Mouse (Mus musculus): ENCODE data around the gene Snorc. TPM values are rescaled to one million over a fixed set of nuclear protein-coding genes. Genes with fewer than 3 reads are reported as not detected.

Gene Snorc
- polyA plus RNA-seq, 1 experiment from 2014 or later = not detected

DNA sequence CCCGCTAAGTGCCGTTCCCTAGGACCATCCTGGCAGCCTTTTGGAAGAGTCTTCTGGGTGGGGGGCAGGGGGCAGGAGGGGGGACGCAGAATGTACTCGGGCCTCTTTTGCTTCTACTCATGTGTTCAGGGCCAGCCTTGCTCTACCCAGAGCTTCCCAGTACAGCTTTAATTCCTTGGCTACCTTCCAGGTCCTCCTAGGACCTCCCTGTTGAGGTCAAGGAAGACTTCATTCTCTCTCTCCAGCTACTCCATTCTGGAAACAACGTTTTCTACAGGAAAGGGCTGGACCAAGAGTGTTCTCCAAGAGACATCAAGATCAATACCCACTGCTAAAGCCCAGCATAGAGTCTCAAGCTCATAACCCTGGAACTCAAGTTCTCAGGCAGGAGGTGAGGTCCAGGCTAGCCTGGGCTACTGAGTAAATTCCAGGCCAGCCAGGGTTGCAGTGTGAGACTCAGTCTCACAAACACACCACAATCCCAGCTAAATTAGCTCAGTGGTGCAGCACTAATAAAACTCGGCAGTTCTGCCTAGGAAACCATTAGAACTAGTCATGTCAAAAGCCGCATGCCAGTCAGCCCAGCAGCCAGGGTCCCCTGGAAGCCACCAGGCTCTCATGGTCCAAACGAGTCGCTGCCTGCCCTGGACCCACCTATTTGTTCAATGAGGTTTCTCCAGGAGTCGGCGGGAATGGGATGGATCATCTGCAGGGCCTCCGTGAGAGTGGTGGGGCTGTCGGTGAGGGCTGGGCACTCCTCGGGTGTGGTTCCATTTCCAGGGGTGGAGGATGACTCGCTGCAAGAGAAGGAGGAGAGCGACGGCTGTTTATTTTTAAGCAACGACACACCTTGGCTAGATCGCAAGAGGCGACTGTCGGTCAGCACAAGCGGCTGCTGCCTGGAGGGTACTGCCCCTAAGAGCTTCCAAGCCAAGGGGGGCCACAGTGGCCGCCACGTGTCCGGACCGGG is 38.8 kb downstream of the Snorc start:
- H3K4me2 ChIP-seq (replicated peaks; ENCODE audit: low read depth, low read length) = peak overlapping the region; percentile 99
- peak; percentile 19 for ATAC-seq (ENCODE audit: low FRiP score, low TSS enrichment)
- H3K27me3 ChIP-seq (ENCODE audit: insufficient read depth, low read length) = peaks cover 47% of the 10 kb centered on the region
- 19% methylated on average over 26 of the region's 26 CpGs for WGBS
- H3K4me3 ChIP-seq (ENCODE audit: low read length) = peak overlapping the region; percentile 74
- no peaks in the 10 kb centered on the region for H3K9me3 ChIP-seq (ENCODE audit: low read length)
- H3K9ac ChIP-seq (replicated peaks; ENCODE audit: low read length) = 0 out of 2 replicates have a peak overlapping the region, but pooled peaks have one; percentile 68
- peaks cover 7% of the 10 kb centered on the region for H3K4me1 ChIP-seq (ENCODE audit: insufficient read depth, low read length)
- H3K27ac ChIP-seq (ENCODE audit: low read length) = no peak overlapping the region
- H3K36me3 ChIP-seq (ENCODE audit: insufficient read depth, low read length) = no peaks in the 10 kb centered on the region

DNA sequence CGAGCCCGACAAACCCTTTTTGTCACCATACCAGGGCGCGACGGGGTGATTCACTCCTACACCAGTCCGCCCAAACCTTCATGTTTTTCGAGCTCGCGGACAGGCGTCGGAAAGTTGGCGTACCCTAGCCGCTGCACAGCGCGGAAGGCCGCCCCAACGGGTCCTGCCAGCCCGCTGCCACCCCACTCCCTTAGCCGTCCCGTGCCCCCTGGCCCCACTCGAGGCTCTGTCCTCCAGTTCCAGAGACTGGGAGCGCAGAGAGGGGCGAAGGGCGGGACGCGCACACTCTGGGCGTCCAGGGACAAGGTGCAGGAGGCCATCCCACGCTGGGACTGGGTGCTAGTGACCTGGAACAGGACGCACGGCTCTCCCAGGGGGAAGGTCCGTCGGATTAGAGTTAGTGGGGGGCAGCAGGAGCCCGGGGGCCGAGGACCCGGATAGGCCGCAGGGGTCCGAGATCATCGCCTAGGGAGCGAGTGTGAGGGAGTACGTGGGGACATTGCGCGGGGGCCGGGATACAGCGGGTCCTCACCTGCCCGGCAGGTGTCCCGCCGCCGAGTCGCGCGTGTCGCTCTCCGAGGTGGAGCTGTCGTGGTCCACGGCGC is 39.6 kb downstream of the Snorc start, which contains the start of gene Neu2:
Gene Neu2 (plus strand): TSS at position 329 of the 605 bp plus-strand sequence.
- no peaks in the 10 kb centered on the region for H3K9me3 ChIP-seq (ENCODE audit: low read length)
- H3K27ac ChIP-seq (ENCODE audit: low read length) = no peak within 1 kb of the TSS
- peak within 1 kb of the TSS; percentile 68 for H3K9ac ChIP-seq (replicated peaks; ENCODE audit: low read length)
- H3K4me3 ChIP-seq (ENCODE audit: low read length) = peak within 1 kb of the TSS; percentile 74
- WGBS = under 1% methylated on average over 56 of the region's 56 CpGs
- no peaks in the 10 kb centered on the region for H3K36me3 ChIP-seq (ENCODE audit: insufficient read depth, low read length)
- peak within 1 kb of the TSS; percentile 99 for H3K4me2 ChIP-seq (replicated peaks; ENCODE audit: low read depth, low read length)
- ATAC-seq (ENCODE audit: low FRiP score, low TSS enrichment) = peak; percentile 66
- peaks cover 47% of the 10 kb centered on the region for H3K27me3 ChIP-seq (ENCODE audit: insufficient read depth, low read length)
- peaks cover 7% of the 10 kb centered on the region for H3K4me1 ChIP-seq (ENCODE audit: insufficient read depth, low read length)

DNA sequence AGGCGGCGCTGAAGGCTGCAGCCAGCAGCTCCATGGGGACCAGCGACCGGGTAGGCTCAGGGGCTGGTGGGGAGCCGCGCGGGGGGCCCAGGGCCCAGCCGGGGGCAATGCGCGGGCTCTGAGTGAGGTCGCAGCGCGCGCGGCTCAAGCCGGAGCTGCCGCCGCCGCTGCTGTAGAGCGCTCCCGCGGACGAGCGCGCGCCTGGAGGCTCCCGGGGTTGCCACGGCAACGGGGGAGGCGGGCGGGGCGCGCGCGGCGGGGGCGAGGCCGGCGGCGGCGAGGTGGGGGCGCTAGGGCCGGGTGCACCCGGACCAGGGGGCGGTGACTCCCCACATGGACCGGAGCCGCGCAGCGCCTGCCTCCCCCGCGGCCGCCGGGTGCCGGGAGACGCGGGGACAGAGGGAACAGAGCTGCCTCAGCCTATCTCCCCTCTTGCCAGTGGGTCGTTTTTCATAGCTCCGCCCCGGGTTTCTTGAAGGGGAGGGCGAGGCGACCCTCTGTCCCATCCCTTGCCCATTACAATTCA is 40.2 kb downstream of the Snorc start:
- Histone ChIP-seq H3K9me3 (ENCODE audit: low read length) (no peaks in the 10 kb centered on the region), H3K9ac (replicated peaks; ENCODE audit: low read length) (peak overlapping the region; percentile 68), H3K4me3 (ENCODE audit: low read length) (peak overlapping the region; percentile 74), H3K4me1 (ENCODE audit: insufficient read depth, low read length) (peaks cover 7% of the 10 kb centered on the region), H3K36me3 (ENCODE audit: insufficient read depth, low read length) (no peaks in the 10 kb centered on the region), H3K27ac (ENCODE audit: low read length) (no peak overlapping the region), H3K4me2 (replicated peaks; ENCODE audit: low read depth, low read length) (peak overlapping the region; percentile 99), H3K27me3 (ENCODE audit: insufficient read depth, low read length) (peaks cover 47% of the 10 kb centered on the region)
- ATAC-seq (ENCODE audit: low FRiP score, low TSS enrichment) = peak; percentile 84
- under 1% methylated on average over 28 of the region's 61 CpGs for WGBS

DNA sequence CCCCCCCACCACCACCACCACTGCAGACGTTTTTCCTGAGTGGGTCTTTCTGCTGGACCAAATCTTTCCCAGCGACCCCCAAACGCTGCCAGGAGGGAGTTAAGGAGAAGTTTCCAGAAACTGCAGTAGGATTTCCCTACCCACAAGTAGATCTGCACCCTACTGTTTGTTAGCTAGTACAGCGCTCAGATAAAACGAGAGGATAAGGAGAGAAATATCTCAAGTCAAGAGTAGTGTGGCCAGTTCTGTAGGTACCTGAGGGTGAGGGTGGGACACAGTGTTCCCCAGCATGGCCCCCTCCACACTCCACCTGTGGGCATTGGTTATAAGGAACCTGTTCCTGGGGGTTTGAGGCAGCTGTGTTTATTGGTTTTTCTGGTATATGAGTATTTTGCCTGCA is 40.8 kb downstream of the Snorc start:
- no peak for ATAC-seq (ENCODE audit: low FRiP score, low TSS enrichment)
- no peak overlapping the region for H3K4me3 ChIP-seq (ENCODE audit: low read length)
- H3K27ac ChIP-seq (ENCODE audit: low read length) = no peak overlapping the region
- H3K4me2 ChIP-seq (replicated peaks; ENCODE audit: low read depth, low read length) = peak overlapping the region; percentile 99; the same call in 1 of the 2 replicates
- no peaks in the 10 kb centered on the region for H3K36me3 ChIP-seq (ENCODE audit: insufficient read depth, low read length)
- no peak overlapping the region for H3K9ac ChIP-seq (replicated peaks; ENCODE audit: low read length)
- peaks cover 43% of the 10 kb centered on the region for H3K27me3 ChIP-seq (ENCODE audit: insufficient read depth, low read length)
- H3K4me1 ChIP-seq (ENCODE audit: insufficient read depth, low read length) = peaks cover 7% of the 10 kb centered on the region
- 16% methylated on average over 5 of the region's 5 CpGs for WGBS
- no peaks in the 10 kb centered on the region for H3K9me3 ChIP-seq (ENCODE audit: low read length)

DNA sequence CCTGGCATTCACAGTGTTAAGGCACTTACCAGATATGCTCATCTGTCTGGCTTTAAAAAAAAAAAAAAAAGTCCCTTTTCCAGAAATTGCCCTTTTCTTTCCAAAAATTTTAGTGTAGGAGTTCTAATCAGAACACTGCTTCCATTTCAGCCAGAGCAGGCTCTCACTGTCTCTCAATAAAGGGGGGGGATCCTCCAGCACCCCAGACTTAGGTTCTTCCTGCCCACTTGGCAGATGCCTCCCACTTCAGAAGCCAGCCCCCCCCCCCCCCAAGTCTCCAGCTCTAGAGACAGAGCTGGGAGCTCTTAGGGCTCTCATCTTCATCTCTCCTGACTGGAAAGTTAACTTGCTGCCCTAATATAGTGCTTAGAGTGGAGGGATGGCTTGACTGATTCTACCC is 50.4 kb downstream of the Snorc start:
- no peaks in the 10 kb centered on the region for H3K27me3 ChIP-seq (ENCODE audit: insufficient read depth, low read length)
- H3K36me3 ChIP-seq (ENCODE audit: insufficient read depth, low read length) = no peaks in the 10 kb centered on the region
- no peak overlapping the region for H3K9ac ChIP-seq (replicated peaks; ENCODE audit: low read length)
- H3K4me3 ChIP-seq (ENCODE audit: low read length) = no peak overlapping the region
- H3K9me3 ChIP-seq (ENCODE audit: low read length) = no peaks in the 10 kb centered on the region
- no peak for ATAC-seq (ENCODE audit: low FRiP score, low TSS enrichment)
- no peak overlapping the region for H3K27ac ChIP-seq (ENCODE audit: low read length)
- no peak overlapping the region for H3K4me2 ChIP-seq (replicated peaks; ENCODE audit: low read depth, low read length)
- H3K4me1 ChIP-seq (ENCODE audit: insufficient read depth, low read length) = no peaks in the 10 kb centered on the region

DNA sequence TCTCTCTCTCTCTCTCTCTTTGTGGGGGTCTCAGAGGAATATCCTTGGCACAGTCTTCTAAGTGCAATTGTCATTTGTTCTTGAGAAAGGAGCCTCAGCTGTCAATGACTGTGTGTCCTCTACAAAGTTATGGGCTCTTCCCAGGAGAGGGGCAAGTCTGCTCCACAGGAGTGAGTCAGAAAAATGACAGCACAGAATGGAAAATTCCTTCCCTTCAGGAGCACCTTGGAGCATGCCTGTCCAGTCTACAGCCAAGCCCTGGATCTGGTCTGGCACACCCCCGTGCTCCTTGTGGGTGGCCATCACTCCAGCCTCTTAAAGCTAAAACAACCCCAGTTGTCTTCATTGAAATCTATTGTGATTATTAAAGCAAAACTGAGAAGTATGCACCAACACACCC is 51.5 kb downstream of the Snorc start:
- Histone ChIP-seq H3K4me2 (replicated peaks; ENCODE audit: low read depth, low read length) (no peak overlapping the region), H3K4me3 (ENCODE audit: low read length) (no peak overlapping the region), H3K9ac (replicated peaks; ENCODE audit: low read length) (no peak overlapping the region), H3K27me3 (ENCODE audit: insufficient read depth, low read length) (no peaks in the 10 kb centered on the region), H3K27ac (ENCODE audit: low read length) (no peak overlapping the region), H3K36me3 (ENCODE audit: insufficient read depth, low read length) (no peaks in the 10 kb centered on the region), H3K9me3 (ENCODE audit: low read length) (no peaks in the 10 kb centered on the region), H3K4me1 (ENCODE audit: insufficient read depth, low read length) (no peaks in the 10 kb centered on the region)
- WGBS = 88% methylated on average over 1 of the region's 1 CpGs
- no peak for ATAC-seq (ENCODE audit: low FRiP score, low TSS enrichment)

DNA sequence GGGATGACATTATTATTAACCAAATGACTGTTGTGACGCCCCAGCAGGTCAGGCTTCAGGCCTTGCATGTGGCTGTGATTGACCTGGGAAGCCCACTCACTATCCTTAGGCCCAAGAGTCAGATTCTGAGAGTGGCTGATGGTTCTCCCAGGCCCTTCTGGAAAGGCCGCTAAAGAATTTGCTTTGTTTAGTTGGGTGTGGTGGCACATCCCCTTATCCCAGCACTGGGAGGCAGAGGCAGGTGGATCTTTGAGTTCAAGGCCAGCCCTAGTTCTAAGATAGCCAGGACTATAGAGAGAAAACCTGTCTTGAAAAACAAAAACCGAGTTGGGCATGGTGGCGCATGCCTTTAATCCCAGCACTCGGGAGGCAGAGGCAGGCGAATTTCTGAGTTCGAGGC is 55.0 kb downstream of the Snorc start:
- Histone ChIP-seq H3K36me3 (ENCODE audit: insufficient read depth, low read length) (no peaks in the 10 kb centered on the region), H3K9me3 (ENCODE audit: low read length) (no peaks in the 10 kb centered on the region)

More for the DNA sequence above, 55.0 kb downstream of the Snorc start:
- WGBS = 94% methylated on average over 7 of the region's 7 CpGs
- ATAC-seq (ENCODE audit: low FRiP score, low TSS enrichment) = no peak
- Histone ChIP-seq H3K4me2 (replicated peaks; ENCODE audit: low read depth, low read length) (no peak overlapping the region), H3K4me1 (ENCODE audit: insufficient read depth, low read length) (no peaks in the 10 kb centered on the region), H3K27ac (ENCODE audit: low read length) (no peak overlapping the region), H3K4me3 (ENCODE audit: low read length) (no peak overlapping the region), H3K27me3 (ENCODE audit: insufficient read depth, low read length) (no peaks in the 10 kb centered on the region), H3K9ac (replicated peaks; ENCODE audit: low read length) (no peak overlapping the region)

Other genes with a start within 250 kb of the Snorc start
- 7.3 and 8.5 TPM in 2 replicates for gene Efhd1, start 205.9 kb upstream of the Snorc start, polyA plus RNA-seq (2015; fragmentation: Nextera tagmentation; extraction: Ambion mirVana)
- 59.2 and 68.3 TPM in 2 replicates for gene Gigyf2, start 143.3 kb upstream of the Snorc start, polyA plus RNA-seq (2015; fragmentation: Nextera tagmentation; extraction: Ambion mirVana)
- 0.94 and 1.2 TPM in 2 replicates for gene Kcnj13, start 75.5 kb upstream of the Snorc start, polyA plus RNA-seq (2015; fragmentation: Nextera tagmentation; extraction: Ambion mirVana)
- 0.84 and 1.2 TPM in 2 replicates for gene Neu2, start 39.6 kb downstream of the Snorc start, polyA plus RNA-seq (2015; fragmentation: Nextera tagmentation; extraction: Ambion mirVana)
- gene Ngef, start 103.6 kb downstream of the Snorc start, polyA plus RNA-seq (2015; fragmentation: Nextera tagmentation; extraction: Ambion mirVana) = 2.0 and 2.7 TPM in 2 replicates
- gene Inpp5d, start 150.0 kb downstream of the Snorc start, polyA plus RNA-seq (2015; fragmentation: Nextera tagmentation; extraction: Ambion mirVana) = 8.6 and 9.1 TPM in 2 replicates

Measured in kidney, embryonic 16.5 days (tissue).